24 mouse cellular contexts compared by ENCODE assay signal in the genomic region with DNA sequence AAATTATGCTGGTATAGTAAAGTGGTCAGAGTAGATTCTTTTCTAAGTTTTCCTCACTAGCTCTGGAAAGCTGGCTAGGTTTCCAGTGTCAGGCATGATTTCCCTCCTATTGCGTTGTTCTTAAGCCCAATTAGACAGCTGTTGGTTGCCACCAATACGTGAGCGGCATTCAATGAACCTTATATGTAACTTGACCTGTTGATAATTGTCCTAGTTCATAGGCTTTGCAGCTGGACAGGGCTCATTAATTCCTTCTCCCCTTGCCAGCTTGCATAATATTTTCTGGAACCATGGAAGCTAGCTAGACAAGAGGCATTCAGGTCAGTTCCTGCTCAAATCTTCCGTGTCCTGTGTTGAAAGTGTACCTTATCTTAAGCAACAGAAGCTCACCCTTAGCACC.
DNase-seq lines count a peak whose midpoint lies in the region; ATAC-seq and TF ChIP-seq lines count a peak whose summit lies in the region.
"Had no signal": no experiment of that assay in that cellular context is flagged by ENCODE, and none has a peak within 500 bp of the region (broad histone marks: within the 10 kb centered on the region; RNA-seq: fewer than 3 reads in every experiment).

No protein-coding gene starts in this region.

- WGBS in kidney, adult 2 months, result 27% methylated on average over 4 of the region's 4 CpGs

- DNase-seq in embryo, embryonic 10.5 days (ENCODE audit: low spot score), result peak; percentile 9
- DNase-seq in embryo, embryonic 11 days, result no peak
- peak; percentile 43 for DNase-seq in kidney, adult 2 months
- no peak for DNase-seq in kidney, adult 18-20 months
- DNase-seq in kidney, adult 9 months, result peak; percentile 38
- peak; percentile 6 to 17 for DNase-seq in kidney, postnatal 36 days
- DNase-seq in layer of hippocampus, adult 18-20 months (ENCODE audit: low spot score in 2 of 2), result no peak
- DNase-seq: adrenal gland, postnatal 25 days; cerebellum, adult 11 months; cerebellum, adult 9-11 months; gastrocnemius, postnatal 14 days; heart, adult 11 months; heart, postnatal 10 days; lung, embryonic 14.5 days; right cerebral cortex, postnatal 25 days; spleen, adult 18-20 months had no signal

- peak overlapping the region; percentile 16; the same call in 1 of the 2 replicates for H3K27ac ChIP-seq in kidney, adult 2 months (ENCODE audit: insufficient read depth, low read depth, low read length)
- H3K27ac ChIP-seq: embryonic facial prominence, embryonic 15.5 days; hindbrain, embryonic 12.5 days; limb, embryonic 13.5 days; liver, embryonic 14.5 days; midbrain, embryonic 12.5 days had no signal

- no peak for TF ChIP-seq POLR2A in kidney, adult 2 months (IDR thresholded peaks at IDR 0.05; ENCODE audit: low read depth, low read length)

- no peak overlapping the region for H3K4me3 ChIP-seq in kidney, adult 2 months (ENCODE audit: insufficient read depth, low read depth, low read length)
- H3K4me3 ChIP-seq: embryonic facial prominence, embryonic 15.5 days; heart, embryonic 12.5 days; hindbrain, embryonic 12.5 days; limb, embryonic 13.5 days; midbrain, embryonic 12.5 days had no signal

- H3K36me3 ChIP-seq in kidney, adult 2 months (ENCODE audit: control insufficient read depth, insufficient read depth, low read length), result no peaks in the 10 kb centered on the region
- H3K36me3 ChIP-seq: embryonic facial prominence, embryonic 15.5 days; heart, embryonic 12.5 days; hindbrain, embryonic 12.5 days; limb, embryonic 13.5 days; midbrain, embryonic 12.5 days had no signal

- H3K27me3 ChIP-seq in kidney, adult 2 months (replicated peaks; ENCODE audit: control insufficient read depth, insufficient read depth, low read length), result no peaks in the 10 kb centered on the region; the same call in 1 of the 2 replicates
- H3K27me3 ChIP-seq: embryonic facial prominence, embryonic 15.5 days; heart, embryonic 12.5 days; hindbrain, embryonic 12.5 days; limb, embryonic 13.5 days; midbrain, embryonic 12.5 days had no signal

- 0 out of 2 replicates have a peak, but pooled peaks cover 6% of the 10 kb centered on the region for H3K4me1 ChIP-seq in kidney, adult 2 months (ENCODE audit: control insufficient read depth, insufficient read depth, low read length)
- H3K4me1 ChIP-seq: embryonic facial prominence, embryonic 15.5 days; hindbrain, embryonic 12.5 days; limb, embryonic 13.5 days; midbrain, embryonic 12.5 days had no signal

- no peak for TF ChIP-seq CTCF in kidney, adult 2 months (conservative IDR thresholded peaks at IDR 0.05; ENCODE audit: insufficient read depth, insufficient read length, low read depth, low read length)

- no peak for ATAC-seq in frontal cortex, adult (ENCODE audit: low TSS enrichment)
- ATAC-seq: intestine, postnatal 0 days had no signal

Comparison
In these comparisons a context has a peak if more than half of its experiments do, and no peak if none do; other contexts are left out.
1. DNase-seq: peak in embryo, embryonic 10.5 days (single experiment), kidney, adult 2 months (single experiment), kidney, adult 9 months (single experiment) and kidney, postnatal 36 days (2 of 2); none in embryo, embryonic 11 days (single experiment), kidney, adult 18-20 months (single experiment) and layer of hippocampus, adult 18-20 months (0 of 2).